Mouse (Mus musculus): ENCODE measurements around the gene Naif1. TPM values are rescaled to one million over a fixed set of nuclear protein-coding genes. Genes with fewer than 3 reads are reported as not detected.
A peak's percentile ranks its signal among the peaks of the same experiment; 100 is the strongest.

The Naif1 gene
- total RNA-seq (2021), result 1 to 10 TPM; 2.4 to 3.1 TPM
- long read RNA-seq, experiment 1, full-length matches to known transcripts, result 1 of 1 reads
- long read RNA-seq, experiment 1, partial matches to known transcripts, result 0 of 1 reads
- long read RNA-seq, experiment 1, other reads (novel, unspliced or antisense), result 0 of 1 reads
- long read RNA-seq, experiment 2, full-length matches to known transcripts, result 2 of 3 reads
- long read RNA-seq, experiment 2, partial matches to known transcripts, result 0 of 3 reads
- long read RNA-seq, experiment 2, other reads (novel, unspliced or antisense), result 1 of 3 reads

- no peak for DNase-seq
- intact Hi-C loops (cut with DNase I; ENCODE audit: low total_unique reads), result no loop called here
These were observed at the start of gene Naif1 for GRCm38 (mm10) chr2:32449761-32450754. Gene Naif1 (plus strand): TSS chr2:32450457.

DNA sequence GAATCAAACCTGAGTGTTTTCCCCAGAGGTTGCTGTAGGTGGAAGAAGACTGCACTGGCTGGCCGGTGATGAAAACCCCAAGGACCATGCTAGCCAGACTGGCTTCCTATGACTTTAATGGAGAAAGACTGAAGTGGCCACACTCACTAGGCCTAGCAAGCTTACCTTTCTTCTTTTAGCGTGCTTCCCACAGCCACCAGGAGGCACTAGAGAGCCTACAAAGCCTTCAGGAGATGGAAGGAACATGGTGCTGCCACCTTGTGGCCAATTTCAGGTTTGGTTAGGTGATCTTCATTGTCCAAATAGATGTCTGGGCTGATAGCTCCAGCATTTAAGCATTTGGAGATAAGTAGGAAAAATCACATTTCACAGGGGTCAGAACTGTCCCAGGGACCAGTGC is 45.6 kb upstream of the Naif1 start:
- intact Hi-C loops (cut with DNase I; ENCODE audit: low total_unique reads), result no loop called here

GRCm38 (mm10) chr2:32407144-32407824 is 43.0 kb upstream of the Naif1 start:
- intact Hi-C loops (cut with DNase I; ENCODE audit: low total_unique reads), result loop anchor here (2.0 kb wide), 1 partner anchor 78 kb away; no protein-coding TSS in a partner anchor

More for the DNA sequence above, 45.6 kb upstream of the Naif1 start:
- DNase-seq, result peak; percentile 92

GRCm38 (mm10) chr2:32408429-32409424 is 41.5 kb upstream of the Naif1 start:
- intact Hi-C loops (cut with DNase I; ENCODE audit: low total_unique reads), result no loop called here
- DNase-seq, result no peak

More at GRCm38 (mm10) chr2:32407144-32407824, 43.0 kb upstream of the Naif1 start:
- DNase-seq, result no peak

DNA sequence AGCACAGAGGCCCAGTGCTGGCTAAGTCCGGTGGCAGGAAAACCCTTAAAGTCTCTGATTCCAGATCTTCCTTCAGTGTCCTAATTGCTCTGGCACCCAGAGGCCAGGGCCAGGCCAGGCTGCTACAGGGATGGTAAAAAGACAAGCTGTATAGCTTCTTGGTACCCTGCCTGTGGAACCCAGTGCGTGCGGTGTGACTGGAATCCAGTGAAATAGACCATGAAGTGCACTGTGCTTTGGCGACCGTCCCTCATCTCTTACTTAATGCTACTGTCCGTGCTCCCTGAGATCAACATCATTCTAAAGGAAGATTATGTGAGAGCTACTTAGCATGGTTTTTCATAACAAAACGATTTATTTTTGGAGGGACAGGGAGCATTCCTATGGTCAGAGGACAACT is 38.9 kb upstream of the Naif1 start:
- intact Hi-C loops (cut with DNase I; ENCODE audit: low total_unique reads), result no loop called here
- DNase-seq, result no peak

DNA sequence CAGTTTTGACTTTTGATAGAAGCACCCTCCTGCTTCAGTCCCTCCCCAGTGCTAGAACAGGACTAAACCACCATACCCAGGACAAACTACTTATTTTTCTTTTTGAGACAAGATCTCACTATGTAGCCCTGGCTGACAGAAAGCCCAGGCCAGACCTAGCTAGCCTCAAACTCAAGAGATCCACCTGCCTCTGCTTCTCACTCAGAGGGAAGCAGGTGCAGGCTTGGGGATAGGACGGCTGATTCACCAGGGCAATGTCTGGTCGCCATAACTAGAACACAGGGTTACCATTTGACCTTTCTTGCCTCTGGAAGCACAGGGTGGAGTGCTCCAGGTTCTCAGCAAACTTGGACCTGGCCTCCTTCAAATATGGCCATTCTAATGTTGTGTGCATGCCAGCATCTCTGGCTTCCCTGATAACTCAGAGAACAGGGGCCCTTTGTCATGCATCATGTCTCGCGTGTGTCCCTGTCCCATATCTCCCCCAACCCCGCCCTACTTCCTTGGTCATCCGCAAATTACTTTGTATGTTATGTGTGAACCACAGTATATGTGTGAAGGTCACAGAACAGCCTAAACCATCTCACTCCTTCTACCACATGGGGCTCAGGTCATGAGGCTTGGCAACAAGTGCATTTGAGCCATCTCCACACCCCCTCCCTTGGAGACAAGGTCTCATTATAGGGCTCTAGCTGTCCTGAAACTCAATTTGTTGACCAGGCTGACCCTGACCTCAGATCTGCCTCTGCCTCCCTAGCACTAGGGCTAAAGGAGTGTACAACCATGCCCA is 37.3 kb upstream of the Naif1 start:
- intact Hi-C loops (cut with DNase I; ENCODE audit: low total_unique reads), result no loop called here
- DNase-seq, result no peak

DNA sequence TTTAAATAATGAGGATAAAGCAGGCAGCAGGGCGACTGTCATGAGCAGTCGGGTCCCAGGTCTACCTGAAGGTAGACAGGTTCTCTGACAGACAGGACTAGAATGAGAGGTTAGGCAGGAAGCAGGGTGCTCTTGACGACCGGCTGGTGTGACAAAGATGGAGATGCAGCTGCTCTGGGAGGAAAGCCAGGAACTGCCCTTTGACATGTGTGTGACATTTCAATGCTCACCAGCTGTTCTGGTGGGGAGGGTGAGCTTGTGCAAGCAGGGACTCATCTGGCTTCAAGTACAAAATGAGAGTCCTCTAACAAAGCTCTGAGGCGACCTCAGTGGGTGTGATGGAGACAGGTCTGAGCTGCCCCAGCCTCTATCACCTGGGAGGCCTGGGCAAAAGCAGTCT is 36.3 kb upstream of the Naif1 start:
- DNase-seq, result peak; percentile 64
- intact Hi-C loops (cut with DNase I; ENCODE audit: low total_unique reads), result no loop called here

DNA sequence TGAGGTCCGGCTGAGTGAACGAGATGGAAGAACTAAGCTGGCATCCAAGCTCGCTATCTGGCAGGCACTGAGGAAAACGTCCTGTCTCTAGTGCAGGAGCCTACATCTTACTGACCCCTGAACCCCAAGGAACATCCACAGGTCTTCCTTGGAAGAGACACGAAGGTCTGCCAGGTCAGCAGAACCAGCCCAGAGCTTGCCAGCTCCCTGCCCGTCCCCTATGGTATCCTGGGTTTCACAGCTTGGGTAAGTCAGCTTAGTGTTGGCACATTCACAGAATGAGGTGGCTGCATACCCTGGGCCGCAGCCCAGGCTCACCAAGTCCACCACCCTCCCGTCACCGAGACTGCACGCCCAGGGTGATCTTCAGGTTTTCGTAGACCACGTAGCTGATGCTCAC is 34.5 kb upstream of the Naif1 start:
- no peak for DNase-seq
- intact Hi-C loops (cut with DNase I; ENCODE audit: low total_unique reads), result no loop called here

DNA sequence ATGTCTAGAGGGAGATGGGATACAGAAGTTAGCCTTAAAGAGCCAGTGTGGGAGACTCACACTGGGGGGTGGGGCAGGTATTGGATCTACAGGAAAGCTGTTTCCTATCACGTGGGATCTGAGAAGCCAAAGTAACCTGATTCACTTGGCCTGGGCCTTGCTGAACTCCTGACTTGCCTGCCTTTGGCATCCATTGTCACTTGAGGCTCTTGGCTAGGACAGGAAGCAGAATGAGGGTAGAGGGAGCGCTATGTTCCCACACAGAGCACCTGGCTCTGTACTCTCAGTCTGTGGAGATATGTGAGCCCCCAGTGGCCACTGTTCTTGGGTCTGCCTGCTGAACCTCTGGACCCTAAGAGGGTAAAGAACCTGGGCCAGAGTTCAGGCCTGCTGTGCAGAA is 33.7 kb upstream of the Naif1 start:
- intact Hi-C loops (cut with DNase I; ENCODE audit: low total_unique reads), result no loop called here
- DNase-seq, result no peak

DNA sequence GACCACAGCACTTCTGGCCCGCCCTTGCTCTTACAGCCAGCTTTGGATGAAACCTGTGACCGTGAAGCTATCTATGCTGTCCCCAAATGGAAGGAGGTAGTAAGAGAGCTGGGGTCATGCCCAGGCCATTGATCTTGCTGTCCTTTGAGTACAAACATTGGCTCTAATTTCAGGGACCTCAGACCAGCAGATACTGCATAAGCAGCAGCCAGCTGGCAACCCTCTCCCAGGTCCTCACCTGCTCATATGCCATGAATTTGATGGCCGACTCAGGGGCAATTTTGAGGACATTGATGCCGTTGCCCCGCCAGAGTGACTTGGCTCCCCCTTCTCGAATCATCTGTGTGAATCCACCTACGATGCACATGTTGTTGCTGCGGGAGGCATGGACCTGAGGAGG is 32.8 kb upstream of the Naif1 start:
- intact Hi-C loops (cut with DNase I; ENCODE audit: low total_unique reads), result no loop called here
- no peak for DNase-seq

DNA sequence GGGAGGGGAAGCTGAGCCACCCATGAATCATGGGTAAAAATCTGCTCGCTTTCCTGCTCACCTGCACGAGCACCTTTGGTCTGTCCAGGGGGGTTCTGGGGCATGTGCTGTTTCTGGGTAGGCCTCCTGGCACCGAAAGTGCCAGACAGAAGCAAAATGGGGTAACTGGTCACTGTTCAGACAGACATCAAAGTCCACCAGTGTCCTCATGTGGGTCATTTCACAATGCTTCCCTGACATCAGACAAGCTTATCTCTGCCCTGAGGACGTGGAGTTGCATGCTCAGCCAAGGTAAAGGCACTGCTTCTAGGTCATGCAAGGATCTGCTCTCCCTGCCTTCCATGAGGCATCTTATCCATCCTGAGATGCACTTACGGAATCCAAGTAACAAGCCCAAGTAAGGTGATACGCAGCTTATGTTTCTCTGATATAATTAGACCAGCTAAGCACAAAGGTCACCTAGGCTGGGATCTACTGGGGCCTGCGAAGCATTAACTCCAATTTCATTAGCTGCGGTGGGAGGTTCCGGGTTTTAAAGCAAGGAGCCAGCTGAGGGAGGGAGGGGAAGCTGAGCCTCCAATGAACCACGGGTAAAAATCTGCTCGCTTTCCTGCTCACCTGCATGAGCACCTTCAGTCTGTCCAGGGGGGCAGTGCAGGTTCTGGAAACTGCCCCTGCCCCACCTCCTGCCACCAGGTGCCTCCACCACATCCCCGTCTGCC is 31.7 kb upstream of the Naif1 start:
- DNase-seq, result no peak
- intact Hi-C loops (cut with DNase I; ENCODE audit: low total_unique reads), result no loop called here

- intact Hi-C loops (cut with DNase I; ENCODE audit: low total_unique reads), result no loop called here
- DNase-seq, result peak; percentile 76
These were observed 30.9 kb upstream of the Naif1 start for GRCm38 (mm10) chr2:32419359-32419758.

- intact Hi-C loops (cut with DNase I; ENCODE audit: low total_unique reads), result no loop called here
- no peak for DNase-seq
These were observed 30.1 kb upstream of the Naif1 start for GRCm38 (mm10) chr2:32420066-32420608.

- intact Hi-C loops (cut with DNase I; ENCODE audit: low total_unique reads), result no loop called here
- DNase-seq, result no peak
These were observed 29.6 kb upstream of the Naif1 start for GRCm38 (mm10) chr2:32420647-32421046.

DNA sequence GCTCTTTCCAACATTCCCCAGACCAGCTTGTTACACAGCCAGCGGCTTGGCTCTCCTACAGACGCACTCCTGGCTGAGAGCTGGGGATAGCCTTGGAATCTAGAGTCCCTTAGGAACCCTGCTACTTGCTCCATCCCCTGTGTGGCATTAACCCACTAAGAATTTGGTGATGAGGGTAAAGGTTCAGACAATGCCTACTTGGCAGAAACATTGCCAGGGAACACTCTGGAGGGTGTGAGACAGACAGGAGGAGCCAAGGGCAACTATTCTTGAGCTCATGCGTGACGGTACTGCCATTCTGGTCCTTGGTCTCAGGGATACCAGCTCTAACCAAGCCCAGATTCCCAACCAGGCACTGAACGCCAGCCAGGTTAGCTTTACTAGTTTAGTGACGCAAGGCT is 28.4 kb upstream of the Naif1 start:
- intact Hi-C loops (cut with DNase I; ENCODE audit: low total_unique reads), result no loop called here
- DNase-seq, result no peak

- DNase-seq, result peak; percentile 60
These were observed 26.6 kb upstream of the Naif1 start for GRCm38 (mm10) chr2:32423481-32424331.

More at GRCm38 (mm10) chr2:32423481-32424331, 26.6 kb upstream of the Naif1 start:
- intact Hi-C loops (cut with DNase I; ENCODE audit: low total_unique reads), result no loop called here
